Mouse (Mus musculus) left cerebral cortex, postnatal 25 days (tissue): ENCODE results near the gene Sel1l3. TPM values are rescaled to one million over a fixed set of nuclear protein-coding genes. Genes with fewer than 3 reads are reported as not detected.

ENCODE experiments used
- DNase-seq, 2 experiments: peaks; one replicate each; pipeline ENCODE4 v3.0.0; 2022; ENCODE audit warnings: low spot score in 2 of 2, mixed read lengths in 1 of 2
- intact Hi-C: fragments of 180-260 bp; cut with DNase I; formaldehyde crosslinking; loops from one replicate; pipeline ENCODE4 v1.15.1; 2025
- total RNA-seq, 2 experiments: library from RNA; stranded (reverse); gene quantifications; 2 replicates each; pipeline ENCODE4 v1.2.3; 2021

Gene Sel1l3
- 10 to 100 TPM; 67.3 to 70.4 TPM for total RNA-seq

DNA sequence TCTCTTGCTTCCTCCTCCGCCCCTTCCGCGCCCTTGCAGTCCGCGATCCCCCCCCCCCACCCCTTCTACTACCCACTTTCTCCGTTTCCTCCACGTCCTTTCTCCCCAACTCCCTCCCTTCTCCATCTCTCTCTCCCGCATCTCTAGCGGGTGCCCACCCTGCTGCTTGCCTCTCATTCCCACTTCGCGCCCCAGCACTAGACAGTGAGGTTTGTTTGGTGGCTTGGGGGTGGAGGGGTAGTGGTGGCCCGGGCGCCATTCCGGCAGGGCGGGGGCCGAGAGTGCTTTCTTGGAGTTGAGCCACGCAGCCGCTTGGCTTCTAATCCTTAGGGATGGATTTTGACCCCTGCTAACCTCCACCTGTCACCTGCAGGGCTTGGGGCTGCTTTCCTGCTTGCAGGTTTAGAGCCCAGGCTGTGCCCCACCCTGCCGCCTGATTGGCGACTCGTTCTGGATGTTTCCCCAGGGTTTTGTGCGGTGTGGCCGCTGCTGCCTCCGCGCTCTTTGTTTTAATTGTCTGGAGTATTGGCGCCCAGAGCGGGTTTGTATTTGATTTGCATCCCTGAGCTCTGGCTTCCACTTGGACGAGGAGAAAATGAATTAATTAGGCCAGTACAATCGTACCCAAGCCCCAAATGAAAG is at the start of gene Sel1l3:
Sel1l3 (minus strand) TSS at position 217 of the 642 bp plus-strand sequence.
- DNase-seq: no peak
- intact Hi-C loops: loop anchor here (1.0 to 5.0 kb wide), 3 partner anchors 53 to 375 kb away; partner anchors contain the start of gene Smim20

DNA sequence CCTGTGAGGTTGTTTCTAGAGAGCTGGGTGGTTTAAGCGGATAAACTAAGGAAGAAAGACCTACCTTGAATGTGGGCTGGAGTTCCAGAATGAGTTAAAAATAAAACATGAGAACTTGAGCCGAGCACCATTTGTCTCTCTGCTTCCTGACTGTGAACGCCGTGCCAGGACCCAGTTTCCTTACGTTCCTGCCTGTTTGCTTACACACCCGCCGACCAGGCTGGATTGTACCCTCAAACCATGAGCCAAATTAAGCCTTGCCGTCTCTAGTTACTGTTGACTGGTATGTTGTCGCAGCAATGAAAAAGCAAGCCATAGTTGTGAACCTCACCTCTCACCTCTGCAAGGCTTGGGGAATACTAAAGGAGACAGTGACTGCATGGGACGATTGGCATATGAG is 48.3 kb upstream of the Sel1l3 start:
- DNase-seq: no peak
- intact Hi-C loops: no loop called here

DNA sequence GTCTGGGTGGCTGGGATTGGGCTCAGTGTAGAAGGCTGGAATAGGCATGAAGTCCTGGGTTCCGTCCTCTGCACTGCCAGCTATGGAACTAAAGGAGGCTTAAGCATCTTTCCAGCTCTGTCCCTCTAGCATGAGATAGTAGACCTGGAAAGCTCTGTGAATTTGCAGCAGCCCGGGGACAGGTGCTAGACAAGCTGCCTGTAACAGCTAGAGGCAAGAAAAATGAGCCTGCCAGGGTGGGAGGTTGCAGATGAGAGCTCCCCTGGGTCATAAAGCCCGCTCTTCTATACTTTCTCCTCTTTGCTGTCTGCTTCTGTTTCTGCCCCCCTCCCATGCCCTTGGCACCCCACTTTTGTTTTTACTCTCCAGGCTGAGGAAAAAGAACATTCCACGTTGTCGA is 46.2 kb upstream of the Sel1l3 start:
- intact Hi-C loops: loop anchor here (5.0 kb wide), 1 partner anchor 103 kb away; no protein-coding TSS in a partner anchor
- DNase-seq: peak in 1 of 2 experiments; percentile 73

DNA sequence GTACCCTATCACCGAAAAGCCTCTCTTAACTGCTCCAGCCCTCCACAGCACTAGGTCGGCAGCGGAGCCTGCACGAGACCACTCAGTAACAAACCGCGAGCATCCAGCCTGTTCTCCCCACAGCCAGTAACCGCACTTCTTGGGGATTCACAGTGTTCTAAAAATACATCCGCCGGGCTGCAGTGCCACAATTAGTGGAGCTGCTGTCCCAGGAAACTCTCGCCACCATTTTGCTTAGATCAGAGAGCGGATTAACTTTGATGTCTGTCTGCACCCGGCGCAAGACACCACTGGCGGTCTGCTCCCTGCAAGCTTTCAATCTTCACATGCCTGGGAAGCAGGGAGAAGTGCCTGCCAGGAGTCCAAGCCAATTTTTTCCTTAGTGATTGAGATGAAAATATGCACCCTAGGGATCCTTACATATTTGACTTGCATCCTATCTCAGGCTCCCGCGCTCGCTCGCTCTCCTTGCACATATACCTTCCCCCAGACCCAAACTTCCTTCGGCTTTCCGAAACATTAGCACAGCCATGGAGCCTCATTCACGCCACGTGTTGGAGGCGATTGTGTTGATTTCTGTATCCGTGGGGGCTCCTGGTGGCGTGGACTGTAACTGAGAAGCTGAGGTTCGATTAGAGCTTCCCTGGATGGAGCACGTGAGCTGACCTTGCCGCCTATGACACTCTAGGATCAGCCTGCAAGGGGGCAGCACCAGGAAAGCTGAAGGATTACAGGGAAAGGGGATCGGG is 44.5 kb upstream of the Sel1l3 start:
- intact Hi-C loops: loop anchor here (5.0 kb wide), 1 partner anchor 101 kb away; no protein-coding TSS in a partner anchor
- DNase-seq: peak in 1 of 2 experiments; percentile 59

DNA sequence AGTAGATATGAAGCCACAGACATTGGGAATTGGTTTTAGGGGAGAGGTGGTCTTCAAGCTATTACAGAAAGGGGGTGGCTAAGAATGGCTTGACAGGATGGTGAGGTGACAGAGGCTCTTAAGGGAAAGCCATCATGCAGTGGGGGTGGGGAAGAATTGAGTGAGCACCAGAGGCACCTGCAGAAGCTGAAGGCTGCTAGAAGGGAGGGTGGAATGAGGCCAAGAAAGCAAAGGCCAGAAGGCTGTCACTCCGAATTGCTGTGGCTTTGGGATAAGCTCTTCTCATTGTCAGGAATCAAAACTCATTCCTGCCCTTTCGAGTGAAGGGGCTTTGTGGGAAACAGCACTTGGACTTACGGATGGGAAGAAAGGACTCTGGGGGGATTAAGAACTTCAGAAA is 41.1 kb upstream of the Sel1l3 start:
- intact Hi-C loops: loop anchor here (5.0 kb wide), 1 partner anchor 98 kb away; no protein-coding TSS in a partner anchor
- DNase-seq: no peak

DNA sequence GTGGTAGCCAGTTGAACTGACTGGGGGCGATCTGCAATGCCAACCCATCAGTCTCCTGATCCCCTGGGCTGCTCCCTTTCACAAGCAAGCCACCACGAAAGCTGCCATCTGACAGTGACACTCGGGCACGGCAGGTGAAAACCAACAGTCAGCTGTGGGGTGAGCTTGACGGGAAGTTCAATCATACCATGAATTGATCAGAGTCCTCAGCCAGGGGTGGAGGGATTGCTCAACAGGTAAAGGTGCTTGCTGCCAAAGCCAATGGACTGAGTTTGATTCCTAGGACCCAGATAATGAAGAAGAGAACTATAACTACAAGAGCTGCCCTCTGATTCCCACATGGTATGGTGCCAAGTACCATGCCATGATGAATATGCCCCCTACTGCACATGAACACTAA is 40.4 kb upstream of the Sel1l3 start:
- DNase-seq: no peak
- intact Hi-C loops: no loop called here

DNA sequence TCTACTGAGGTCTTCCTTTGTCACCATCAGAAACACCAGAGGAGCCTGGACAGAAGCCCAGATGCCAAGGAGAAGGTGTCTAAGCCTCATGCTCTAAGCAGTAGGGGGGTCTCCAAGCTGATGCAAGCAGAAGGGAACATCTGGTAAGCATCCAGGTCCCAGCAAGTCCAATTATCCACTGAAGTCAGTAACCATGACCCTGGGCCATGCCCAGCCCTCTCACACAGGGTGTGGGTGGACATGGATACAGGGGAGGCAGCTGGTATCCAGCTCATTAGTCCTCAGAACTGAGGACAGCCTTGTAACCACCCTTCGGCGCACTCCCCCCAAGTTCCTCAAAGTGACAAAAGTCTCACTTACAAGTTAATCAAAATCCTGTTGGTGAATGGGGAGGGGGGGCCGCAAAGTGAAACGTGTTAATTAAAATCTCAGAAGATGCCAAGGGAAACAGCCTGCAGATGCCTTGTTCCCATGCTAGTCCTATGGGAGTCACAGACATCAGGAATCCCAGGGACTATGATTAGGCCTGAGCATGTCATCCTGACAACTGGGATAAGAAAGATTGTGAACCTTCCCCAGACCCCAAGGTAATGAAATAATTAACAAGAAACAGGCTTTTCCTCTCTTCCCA is 35.8 kb upstream of the Sel1l3 start:
- DNase-seq: no peak
- intact Hi-C loops: no loop called here

DNA sequence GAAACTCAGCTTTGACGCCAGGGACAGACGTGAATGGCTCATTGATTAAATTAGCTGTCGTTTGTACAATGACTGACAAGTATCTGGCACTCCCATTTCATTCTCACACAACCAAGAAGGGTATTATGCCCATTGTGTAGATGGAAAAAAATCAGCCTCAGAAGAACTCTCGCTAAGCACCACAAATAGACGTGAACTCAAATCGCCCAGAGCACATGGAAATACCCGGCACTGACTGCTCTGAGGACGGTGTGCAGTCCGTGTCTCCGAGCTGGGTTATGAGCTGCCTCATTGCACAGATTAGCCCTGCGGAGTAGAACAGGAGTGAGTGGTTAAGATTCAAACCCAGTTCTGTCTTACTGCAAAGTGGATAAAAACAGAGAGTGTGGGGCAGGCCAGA is 34.8 kb upstream of the Sel1l3 start:
- intact Hi-C loops: no loop called here
- DNase-seq: no peak

DNA sequence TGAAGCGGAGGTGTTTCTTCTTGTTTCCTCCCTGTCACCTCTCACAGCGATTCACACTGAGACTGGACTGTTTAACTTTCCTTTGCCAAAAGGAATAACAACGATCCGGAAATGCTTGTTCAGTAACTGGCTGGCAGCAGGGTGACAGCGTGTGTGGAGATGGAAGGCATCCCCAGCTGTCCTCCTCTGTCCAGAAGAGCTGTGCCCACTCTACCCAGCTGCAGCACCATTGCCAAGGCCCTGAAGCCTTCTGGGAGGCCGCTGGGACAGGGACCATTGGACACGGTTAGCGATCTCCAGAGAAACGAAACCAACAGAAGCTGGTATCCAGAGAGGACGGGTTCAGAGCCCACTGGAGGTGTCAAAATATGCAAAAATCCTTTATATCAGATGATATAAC is 30.2 kb upstream of the Sel1l3 start:
- intact Hi-C loops: no loop called here
- no peak for DNase-seq

DNA sequence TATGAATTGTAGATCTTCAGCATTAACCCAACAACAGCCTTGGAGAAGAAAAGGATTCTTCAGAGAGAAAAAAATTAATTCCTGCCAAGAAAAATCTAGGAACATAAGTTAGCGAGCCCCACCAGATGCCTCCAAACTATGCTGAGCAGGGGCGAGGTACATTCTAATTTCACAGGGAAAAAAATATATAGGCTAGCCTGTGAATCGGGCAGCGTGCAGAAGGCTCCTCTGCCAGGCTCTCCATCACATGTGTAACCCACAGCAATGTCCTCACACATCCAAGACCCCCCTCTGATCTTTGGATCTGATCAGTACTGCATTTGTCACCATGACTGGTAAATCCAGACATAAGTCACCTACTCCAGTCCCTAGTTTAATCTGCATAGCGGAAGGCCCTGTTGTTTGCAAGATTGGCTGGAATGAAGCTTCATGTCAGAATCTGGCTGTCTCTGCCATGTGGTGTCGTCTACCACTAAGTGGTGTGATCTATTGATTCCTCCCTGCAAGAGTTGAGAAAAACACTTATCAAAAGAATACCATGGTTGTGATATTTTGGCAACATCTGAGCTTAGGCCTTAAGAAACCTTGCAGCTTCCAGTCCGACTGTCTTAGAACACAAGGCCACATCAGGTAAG is 29.3 kb upstream of the Sel1l3 start:
- intact Hi-C loops: no loop called here
- DNase-seq: peak; percentile 37 to 83

DNA sequence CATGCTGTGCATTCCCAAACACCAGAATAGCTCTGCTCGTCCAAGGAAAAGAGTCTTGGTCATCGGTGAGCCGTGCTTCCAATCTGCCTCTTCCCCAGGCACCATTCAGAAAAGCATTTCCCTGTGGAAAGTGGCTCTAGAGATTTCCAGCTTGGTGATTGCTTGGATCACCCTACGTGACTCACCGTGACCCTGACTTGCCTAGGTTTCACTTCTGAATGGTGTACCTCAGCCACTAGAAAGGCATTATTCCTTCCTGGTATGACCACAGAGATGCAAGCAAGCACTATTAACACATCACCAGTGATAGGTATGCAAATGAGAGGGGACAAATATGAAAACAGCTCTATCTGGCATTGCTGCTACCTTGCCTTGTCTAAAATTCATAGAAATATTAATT is 28.2 kb upstream of the Sel1l3 start:
- intact Hi-C loops: no loop called here

DNA sequence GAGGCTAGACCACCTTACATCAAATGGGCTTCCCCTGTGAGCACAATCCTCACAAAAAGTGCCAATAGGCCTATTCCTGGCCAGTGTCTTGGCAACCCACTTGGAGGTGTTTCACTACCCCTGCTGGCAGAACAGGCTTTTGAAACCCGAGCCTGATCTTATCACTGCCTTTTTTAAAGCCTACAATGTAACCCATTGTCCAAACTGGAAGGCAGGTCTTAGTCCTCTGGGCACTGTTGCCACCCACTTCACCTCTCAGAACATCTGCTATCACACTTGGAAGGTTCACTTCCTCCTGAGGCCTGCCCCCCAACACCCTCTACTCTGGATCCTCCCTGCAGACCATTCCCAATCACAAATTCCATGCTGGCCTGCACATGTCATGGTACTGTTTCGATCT is 27.4 kb upstream of the Sel1l3 start:
- intact Hi-C loops: no loop called here
- no peak for DNase-seq

More for the DNA sequence above, 28.2 kb upstream of the Sel1l3 start:
- DNase-seq: no peak

DNA sequence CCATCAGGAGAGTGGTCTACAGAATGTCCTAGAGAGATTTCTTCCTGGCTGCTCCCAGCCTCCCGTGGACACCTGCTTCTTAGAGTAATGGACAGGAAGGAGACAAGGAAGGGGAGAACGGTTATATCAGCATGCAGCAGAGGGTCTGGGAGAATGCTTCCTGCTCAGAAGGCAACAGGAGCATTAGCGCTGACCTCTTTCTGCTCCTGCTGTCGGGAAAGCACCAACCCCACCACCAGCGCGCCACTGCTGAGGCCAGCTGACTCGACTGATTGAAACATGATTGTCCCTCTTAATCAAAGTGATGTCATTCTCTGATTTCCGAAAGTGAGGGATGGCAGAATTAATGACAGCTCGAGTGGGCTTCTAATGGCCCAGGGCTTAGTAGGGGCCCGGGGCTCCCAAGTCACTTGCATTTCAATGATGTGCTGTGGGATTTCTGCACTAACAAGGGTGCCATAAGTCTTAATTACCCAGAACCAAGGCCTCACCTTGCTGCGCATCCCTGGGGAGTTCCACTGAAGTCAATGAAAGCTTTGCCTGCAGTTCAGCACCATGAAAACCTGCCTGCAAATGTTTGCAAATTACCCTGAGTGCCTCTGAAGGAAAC is 26.2 kb upstream of the Sel1l3 start:
- no peak for DNase-seq
- intact Hi-C loops: no loop called here

DNA sequence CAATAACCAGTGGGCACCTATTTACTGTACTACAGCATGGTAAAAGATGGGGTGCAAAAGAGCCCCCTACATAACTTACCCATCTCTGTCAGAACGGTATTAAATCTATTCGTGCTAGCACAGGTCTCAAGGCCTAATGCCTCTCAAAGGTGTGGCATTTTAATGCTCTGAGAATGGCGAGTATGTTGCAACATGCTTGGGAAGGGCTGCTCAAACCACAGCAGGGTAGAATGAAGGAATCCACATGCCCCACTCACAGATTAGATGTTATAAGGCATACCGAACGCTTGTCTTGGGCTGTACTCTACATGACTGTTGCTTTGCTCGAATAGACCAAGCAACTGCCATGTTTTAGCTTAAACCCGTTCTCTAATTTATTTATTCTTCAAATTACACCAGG is 25.5 kb upstream of the Sel1l3 start:
- intact Hi-C loops: no loop called here
- DNase-seq: no peak

DNA sequence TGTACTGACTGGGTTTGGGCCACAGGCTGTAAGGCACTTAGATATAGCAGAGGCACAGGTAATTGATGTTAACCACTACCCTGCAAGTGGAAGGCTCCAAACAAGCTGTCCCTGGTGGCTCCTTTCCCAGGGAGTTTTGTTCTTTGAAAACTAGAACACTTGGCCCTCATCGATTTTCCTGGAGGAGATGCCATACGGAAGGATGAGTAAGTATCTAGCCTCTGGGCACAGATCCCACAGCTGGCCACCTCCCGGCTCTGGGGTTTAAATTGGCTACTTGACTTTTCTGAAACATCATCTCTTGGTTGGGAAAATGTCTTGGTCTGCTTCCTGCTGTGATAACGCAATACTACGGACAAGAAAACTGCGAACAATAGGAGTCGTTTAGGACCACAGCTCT is 25.0 kb upstream of the Sel1l3 start:
- DNase-seq: peak in 1 of 2 experiments; percentile 60
- intact Hi-C loops: no loop called here

DNA sequence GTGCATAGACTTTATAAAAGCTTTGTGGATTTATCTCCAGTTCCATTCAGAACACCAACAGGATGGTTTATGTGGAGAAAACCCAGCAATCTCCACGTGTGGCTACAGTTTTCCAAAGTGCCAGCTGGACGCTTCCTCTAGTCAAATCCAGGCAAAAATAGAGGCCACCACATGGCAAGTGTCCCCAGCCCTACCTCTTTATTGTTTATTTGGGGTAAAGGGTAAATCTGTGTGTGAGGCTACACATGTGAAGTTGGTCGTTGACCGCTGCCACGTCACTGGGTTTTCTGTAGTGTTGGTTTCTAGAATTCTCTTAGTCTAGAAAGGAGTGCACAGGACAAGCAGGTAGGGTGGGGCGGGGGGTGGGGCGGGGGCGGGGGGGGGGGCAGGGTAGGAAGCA is 23.0 kb upstream of the Sel1l3 start:
- DNase-seq: no peak
- intact Hi-C loops: no loop called here

DNA sequence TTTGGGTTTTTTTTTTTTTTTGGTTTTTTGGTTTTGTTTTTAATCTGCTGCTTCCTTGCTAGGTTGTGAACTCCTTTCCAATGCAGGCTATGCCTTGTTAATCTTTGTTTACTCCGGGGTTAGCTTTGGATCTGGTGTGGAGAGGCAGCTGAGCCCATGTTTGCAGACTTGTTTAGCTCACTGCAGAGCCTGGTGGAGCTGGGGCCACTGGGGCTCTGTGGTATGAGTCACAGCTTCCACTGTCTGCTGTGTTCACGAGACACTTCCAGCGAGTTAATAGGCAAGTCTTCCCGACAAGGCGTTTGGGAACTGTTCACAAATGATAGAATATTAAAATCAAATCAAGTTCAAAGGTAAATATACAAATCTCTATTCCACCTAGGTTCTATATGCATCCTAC is 22.4 kb upstream of the Sel1l3 start:
- peak in 1 of 2 experiments; percentile 54 for DNase-seq
- intact Hi-C loops: no loop called here

DNA sequence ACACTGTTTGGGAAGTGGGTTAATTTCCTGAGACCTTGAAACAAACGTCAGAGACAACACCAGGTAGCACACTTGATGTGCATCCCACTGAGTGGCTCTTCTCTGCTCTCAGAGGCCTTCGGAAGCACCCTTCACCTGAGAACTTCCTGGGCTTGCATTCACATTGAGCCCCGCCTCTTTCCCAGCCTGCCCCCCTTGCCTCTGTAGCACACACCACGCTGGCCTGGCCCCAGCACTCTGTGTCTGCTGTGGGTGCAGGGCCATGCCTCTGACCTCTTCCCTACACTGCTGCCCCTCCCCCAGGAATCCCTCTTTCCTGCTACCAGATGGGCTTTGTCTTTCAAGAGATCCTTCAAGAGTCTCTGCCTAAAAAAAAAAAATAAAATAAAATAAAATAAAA is 21.8 kb upstream of the Sel1l3 start:
- intact Hi-C loops: no loop called here

DNA sequence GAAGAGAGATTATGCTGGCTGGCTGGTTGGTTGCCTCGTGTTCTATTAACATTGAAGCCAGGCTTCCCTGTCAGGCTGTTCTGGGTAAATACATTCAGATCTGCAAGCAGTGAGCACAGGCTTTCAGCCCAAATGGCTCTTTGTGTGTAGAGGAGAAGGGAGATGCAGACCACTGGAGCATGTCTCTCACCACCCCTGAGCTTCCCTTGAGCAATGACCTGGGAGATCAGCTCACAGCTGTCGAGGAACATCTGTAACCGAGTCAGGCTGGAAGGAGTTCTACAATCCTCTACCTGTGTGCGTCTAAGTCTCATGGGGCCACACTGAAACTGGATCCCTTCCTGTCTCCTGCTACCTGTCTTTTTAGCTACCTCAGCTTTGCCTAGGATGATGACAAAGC is 16.8 kb upstream of the Sel1l3 start:
- no peak for DNase-seq
- intact Hi-C loops: no loop called here

More for the DNA sequence above, 21.8 kb upstream of the Sel1l3 start:
- DNase-seq: no peak

DNA sequence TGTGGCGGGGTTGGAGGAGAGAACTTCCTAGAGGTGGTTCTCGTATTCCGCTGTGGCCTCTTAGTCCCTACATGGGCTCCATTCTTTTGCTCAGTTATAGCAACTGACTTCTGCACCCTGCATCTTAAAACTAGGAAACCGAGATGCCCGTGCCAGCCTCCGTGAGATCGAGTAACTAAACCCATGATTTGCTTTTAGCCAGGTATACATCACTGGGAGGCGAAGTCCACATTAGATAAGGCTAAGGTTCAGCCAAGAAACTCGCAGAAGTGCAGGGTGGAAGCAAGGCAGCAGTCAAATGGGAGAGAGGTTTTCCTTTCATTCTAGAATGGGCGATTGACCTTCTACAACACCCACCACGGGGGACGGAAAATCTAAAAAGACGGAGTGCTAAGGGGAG is 11.7 kb upstream of the Sel1l3 start:
- intact Hi-C loops: no loop called here
- DNase-seq: no peak
